Mouse (Mus musculus) heart, embryonic 11.5 days (tissue): ENCODE data around the gene Syne1. TPM values are rescaled to one million over a fixed set of nuclear protein-coding genes. Genes with fewer than 3 reads are reported as not detected.

Source experiments
- ATAC-seq: fragments of 200-750 bp; cut with Nextera tagmentation; replicated peaks from 2 replicates; pipeline ENCODE4 v1.8.0; 2017; ENCODE audit warnings: moderate library complexity; ENCODE audit not compliant: insufficient number of reproducible peaks, low FRiP score, low TSS enrichment
- H3K27ac ChIP-seq: fragments of 300-500 bp; sonication (generic); 2 replicates; pipeline ENCODE4 v1.5.1; 2014; ENCODE audit warnings: mild to moderate bottlenecking, low read depth, low read length
- H3K27me3 ChIP-seq: fragments of 300-500 bp; sonication (generic); 2 replicates; pipeline ENCODE4 v1.6.1; 2014; ENCODE audit warnings: mild to moderate bottlenecking, low read length, mixed read lengths; ENCODE audit not compliant: control insufficient read depth, insufficient read depth
- H3K36me3 ChIP-seq: fragments of 300-500 bp; sonication (generic); 2 replicates; pipeline ENCODE4 v1.6.1; 2014; ENCODE audit warnings: mild to moderate bottlenecking, low read length, moderate library complexity, mixed read lengths; ENCODE audit not compliant: control insufficient read depth, insufficient read depth
- H3K4me1 ChIP-seq: fragments of 300-500 bp; sonication (generic); 2 replicates; pipeline ENCODE4 v1.6.1; 2014; ENCODE audit warnings: low read length; ENCODE audit not compliant: control insufficient read depth, insufficient read depth
- H3K4me2 ChIP-seq: fragments of 300-500 bp; sonication (generic); 2 replicates; pipeline ENCODE4 v1.6.1; 2014; ENCODE audit warnings: mild to moderate bottlenecking, moderate library complexity
- H3K4me3 ChIP-seq: fragments of 300-500 bp; sonication (generic); 2 replicates; pipeline ENCODE4 v1.5.1; 2014; ENCODE audit warnings: low read depth, low read length
- H3K9ac ChIP-seq: fragments of 300-500 bp; sonication (generic); 2 replicates; pipeline ENCODE4 v1.6.1; 2014; ENCODE audit warnings: mild to moderate bottlenecking, low read depth, low read length, moderate library complexity
- H3K9me3 ChIP-seq: fragments of 300-500 bp; sonication (generic); replicated peaks from 2 replicates; pipeline ENCODE4 v1.6.1; 2016; ENCODE audit warnings: low read length; ENCODE audit not compliant: control insufficient read depth
- WGBS: fragments of 180-500 bp; shearing (Covaris S2); extraction: QIAGEN DNeasy Blood & Tissue Kit; methylation state at CpG from one replicate; pipeline ENCODE4 v1.1.7; 2014; ENCODE audit not compliant: insufficient replicate concordance; 5-methylcytosine and 5-hydroxymethylcytosine counted together
- polyA plus RNA-seq: library from polyadenylated mRNA; unstranded; fragments of >200 nt; fragmentation: Nextera tagmentation; extraction: Ambion mirVana; gene quantifications from 2 replicates; pipeline ENCODE4 v1.2.1, GENCODE M21; 2014

Gene Syne1
- polyA plus RNA-seq, 1 experiment from 2014 or later = 18.2 TPM

- no peaks in the 10 kb centered on the region for H3K4me1 ChIP-seq
- no peak for ATAC-seq
- H3K4me2 ChIP-seq = no peak overlapping the region
- 69% methylated on average over 8 of the region's 8 CpGs for whole genome bisulfite sequencing
- no peak overlapping the region for H3K27ac ChIP-seq
- H3K9me3 ChIP-seq = no peaks in the 10 kb centered on the region
- H3K36me3 ChIP-seq = no peaks in the 10 kb centered on the region
- H3K27me3 ChIP-seq = no peaks in the 10 kb centered on the region
- no peak overlapping the region for H3K4me3 ChIP-seq
- H3K9ac ChIP-seq = no peak overlapping the region
These were observed 18.8 kb upstream of the Syne1 start for GRCm38 (mm10) chr10:5570059-5570458.

- Histone ChIP-seq H3K27me3 (no peaks in the 10 kb centered on the region), H3K36me3 (no peaks in the 10 kb centered on the region), H3K4me1 (no peaks in the 10 kb centered on the region), H3K4me2 (no peak overlapping the region), H3K27ac (no peak overlapping the region), H3K9me3 (no peaks in the 10 kb centered on the region), H3K9ac (no peak overlapping the region), H3K4me3 (no peak overlapping the region)
- ATAC-seq = no peak
- WGBS = 79% methylated on average over 4 of the region's 4 CpGs
These were observed 17.7 kb upstream of the Syne1 start for GRCm38 (mm10) chr10:5568991-5569390.

- no peak overlapping the region for H3K4me2 ChIP-seq
These were observed 10.4 kb upstream of the Syne1 start for GRCm38 (mm10) chr10:5561706-5562105.

GRCm38 (mm10) chr10:5560526-5560925 is 9.2 kb upstream of the Syne1 start:
- no peak overlapping the region for H3K9ac ChIP-seq

More at GRCm38 (mm10) chr10:5561706-5562105, 10.4 kb upstream of the Syne1 start:
- Histone ChIP-seq H3K9me3 (no peaks in the 10 kb centered on the region), H3K9ac (no peak overlapping the region), H3K27me3 (no peaks in the 10 kb centered on the region), H3K4me1 (no peaks in the 10 kb centered on the region), H3K4me3 (no peak overlapping the region), H3K36me3 (no peaks in the 10 kb centered on the region), H3K27ac (no peak overlapping the region)
- no peak for ATAC-seq
- 73% methylated on average over 4 of the region's 4 CpGs for WGBS

GRCm38 (mm10) chr10:5558808-5559207 is 7.5 kb upstream of the Syne1 start:
- H3K4me1 ChIP-seq = no peaks in the 10 kb centered on the region
- no peak overlapping the region for H3K4me2 ChIP-seq
- no peaks in the 10 kb centered on the region for H3K27me3 ChIP-seq
- ATAC-seq = no peak
- H3K9ac ChIP-seq = no peak overlapping the region
- no peak overlapping the region for H3K4me3 ChIP-seq
- no peaks in the 10 kb centered on the region for H3K9me3 ChIP-seq
- no peak overlapping the region for H3K27ac ChIP-seq
- H3K36me3 ChIP-seq = no peaks in the 10 kb centered on the region

More at GRCm38 (mm10) chr10:5560526-5560925, 9.2 kb upstream of the Syne1 start:
- no peak overlapping the region for H3K4me3 ChIP-seq
- H3K9me3 ChIP-seq = no peaks in the 10 kb centered on the region
- H3K27ac ChIP-seq = no peak overlapping the region
- no peaks in the 10 kb centered on the region for H3K27me3 ChIP-seq
- H3K4me2 ChIP-seq = no peak overlapping the region
- 73% methylated on average over 4 of the region's 4 CpGs for WGBS
- ATAC-seq = no peak
- H3K4me1 ChIP-seq = no peaks in the 10 kb centered on the region
- no peaks in the 10 kb centered on the region for H3K36me3 ChIP-seq

- Histone ChIP-seq H3K9me3 (no peaks in the 10 kb centered on the region), H3K4me2 (no peak overlapping the region), H3K27me3 (peaks cover 6% of the 10 kb centered on the region; the same call in 1 of the 2 replicates), H3K4me3 (no peak overlapping the region), H3K27ac (no peak overlapping the region), H3K9ac (no peak overlapping the region), H3K4me1 (no peaks in the 10 kb centered on the region), H3K36me3 (no peaks in the 10 kb centered on the region)
- no peak for ATAC-seq
- 16% methylated on average over 5 of the region's 5 CpGs for WGBS
These were observed 3.7 kb upstream of the Syne1 start for GRCm38 (mm10) chr10:5554941-5555340.

- peak; percentile 70; the same call in 1 of the 2 replicates for ATAC-seq
- Histone ChIP-seq H3K36me3 (no peaks in the 10 kb centered on the region), H3K4me2 (peak overlapping the region; percentile 90), H3K9me3 (no peaks in the 10 kb centered on the region), H3K4me3 (peak overlapping the region; percentile 58), H3K27me3 (peaks cover 6% of the 10 kb centered on the region; the same call in 1 of the 2 replicates), H3K9ac (peak overlapping the region; percentile 43; the same call in 1 of the 2 replicates), H3K4me1 (no peaks in the 10 kb centered on the region), H3K27ac (no peak overlapping the region)
- under 1% methylated on average over 39 of the region's 44 CpGs for WGBS
These were observed 887 bp downstream of the Syne1 start for GRCm38 (mm10) chr10:5550168-5551021.

- Histone ChIP-seq H3K4me3 (peak overlapping the region; percentile 58), H3K9ac (peak overlapping the region; percentile 43; the same call in 1 of the 2 replicates), H3K27ac (no peak overlapping the region), H3K36me3 (no peaks in the 10 kb centered on the region), H3K4me1 (no peaks in the 10 kb centered on the region), H3K9me3 (no peaks in the 10 kb centered on the region), H3K27me3 (peaks cover 6% of the 10 kb centered on the region; the same call in 1 of the 2 replicates), H3K4me2 (peak overlapping the region; percentile 90)
- WGBS = 4% methylated on average over 6 of the region's 6 CpGs
- no peak for ATAC-seq
These were observed 1.5 kb downstream of the Syne1 start for GRCm38 (mm10) chr10:5549871-5550167.

GRCm38 (mm10) chr10:5548651-5549050 is 2.6 kb downstream of the Syne1 start:
- H3K36me3 ChIP-seq = no peaks in the 10 kb centered on the region
- peaks cover 6% of the 10 kb centered on the region; the same call in 1 of the 2 replicates for H3K27me3 ChIP-seq
- no peak for ATAC-seq
- WGBS = 79% methylated on average over 2 of the region's 2 CpGs
- H3K9me3 ChIP-seq = no peaks in the 10 kb centered on the region
- no peak overlapping the region for H3K4me3 ChIP-seq
- no peak overlapping the region for H3K27ac ChIP-seq
- H3K9ac ChIP-seq = no peak overlapping the region
- no peaks in the 10 kb centered on the region for H3K4me1 ChIP-seq
- H3K4me2 ChIP-seq = no peak overlapping the region
